Mouse (Mus musculus) E14TG2a.4 (cell line): ENCODE results near the gene Gorasp1.

Source experiments
- CTCF ChIP-seq: conservative IDR thresholded peaks from 2 replicates; pipeline ENCODE4 v1.5.1; 2014; ENCODE audit warnings: low read length
- POU5F1 ChIP-seq: IDR thresholded peaks from 2 replicates; pipeline ENCODE4 v1.6.1; 2014; ENCODE audit warnings: low read length, borderline replicate concordance

GRCm38 (mm10) chr9:119919858-119920257 lies 17.5 kb downstream of the Gorasp1 start:
- no peak for TF ChIP-seq CTCF
- no peak for TF ChIP-seq POU5F1
